Mouse (Mus musculus): ENCODE measurements around the gene Cma1.

DNA sequence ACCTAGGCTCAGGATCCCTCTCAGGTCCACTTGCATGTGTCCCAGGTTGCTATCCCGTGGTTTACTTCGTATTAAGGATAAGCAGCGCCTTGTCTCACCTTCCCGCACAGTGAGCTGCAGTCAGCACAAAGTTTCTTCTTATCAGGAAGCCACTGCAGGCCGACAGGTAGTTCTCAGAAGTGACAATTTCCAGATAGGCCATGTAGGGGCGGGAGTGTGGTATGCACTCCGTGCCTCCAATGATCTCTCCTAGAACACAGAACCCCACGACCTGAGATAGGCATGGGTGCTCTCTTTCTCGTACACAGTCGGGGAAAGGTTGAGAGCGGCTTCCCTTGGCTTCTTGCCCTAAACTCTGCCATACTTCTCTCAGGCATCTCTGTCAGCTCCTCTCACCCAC is 874 bp downstream of the Cma1 start:
- TF ChIP-seq CTCF (IDR thresholded peaks at IDR 0.05; ENCODE audit: extremely low read depth, insufficient read depth, insufficient read length, insufficient replicate concordance) (no peak), POLR2A (IDR thresholded peaks at IDR 0.05; ENCODE audit: low read depth, low read length) (no peak)

All from spleen, adult 2 months (tissue).